Mouse (Mus musculus) midbrain, embryonic 15.5 days (tissue): Measurements from ENCODE around the gene Tpsg1. TPM values are rescaled to one million over a fixed set of nuclear protein-coding genes. Genes with fewer than 3 reads are reported as not detected.

Experiments used
- ATAC-seq: fragments of 200-750 bp; cut with Nextera tagmentation; replicated peaks from 2 replicates; pipeline ENCODE4 v1.8.0; 2017; ENCODE audit warnings: moderate TSS enrichment
- H3K27ac ChIP-seq: fragments of 300-500 bp; sonication (generic); 2 replicates; pipeline ENCODE4 v1.5.1; 2015; ENCODE audit warnings: mild to moderate bottlenecking, inconsistent platforms
- H3K27me3 ChIP-seq: fragments of 300-500 bp; sonication (generic); replicated peaks from 2 replicates; pipeline ENCODE4 v1.6.1; 2015; ENCODE audit warnings: inconsistent platforms
- H3K36me3 ChIP-seq: fragments of 300-500 bp; sonication (generic); replicated peaks from 2 replicates; pipeline ENCODE4 v1.6.1; 2015; ENCODE audit warnings: inconsistent platforms
- H3K4me1 ChIP-seq: fragments of 300-500 bp; sonication (generic); 2 replicates; pipeline ENCODE4 v1.6.1; 2015; ENCODE audit warnings: inconsistent platforms
- H3K4me2 ChIP-seq: fragments of 300-500 bp; sonication (generic); 2 replicates; pipeline ENCODE4 v1.6.1; 2015; ENCODE audit warnings: inconsistent platforms, mild to moderate bottlenecking, moderate library complexity
- H3K4me3 ChIP-seq: fragments of 300-500 bp; sonication (generic); 2 replicates; pipeline ENCODE4 v1.5.1; 2015; ENCODE audit warnings: mild to moderate bottlenecking, inconsistent platforms
- H3K9ac ChIP-seq: fragments of 300-500 bp; sonication (generic); 2 replicates; pipeline ENCODE4 v1.6.1; 2015; ENCODE audit warnings: mild to moderate bottlenecking, inconsistent platforms
- H3K9me3 ChIP-seq: fragments of 300-500 bp; sonication (generic); 2 replicates; pipeline ENCODE4 v1.6.1; 2016; ENCODE audit warnings: inconsistent platforms
- WGBS: fragments of 180-500 bp; shearing (Covaris S2); methylation state at CpG from one replicate; pipeline ENCODE4 v1.1.7; 2015; ENCODE audit warnings: mixed read lengths; 5-methylcytosine and 5-hydroxymethylcytosine counted together
- polyA plus RNA-seq: library from polyadenylated mRNA; unstranded; fragments of >200 nt; fragmentation: Nextera tagmentation; extraction: Ambion mirVana; gene quantifications from 2 replicates; pipeline ENCODE4 v1.2.1, GENCODE M21; 2015

The Tpsg1 gene
- polyA plus RNA-seq = 0.79 and 0.93 TPM in 2 replicates

- no peak for ATAC-seq
- WGBS = 76% methylated on average over 3 of the region's 3 CpGs
- no peaks in the 10 kb centered on the region for H3K9me3 ChIP-seq
Measured at GRCm38 (mm10) chr17:25368973-25369372, at the start of gene Tpsg1. Gene Tpsg1, plus strand, starts transcription at chr17:25369273.

GRCm38 (mm10) chr17:25320819-25321218 lies 48.3 kb upstream of the Tpsg1 start:
- H3K9me3 ChIP-seq = no peaks in the 10 kb centered on the region
- no peak overlapping the region for H3K27ac ChIP-seq
- no peak overlapping the region for H3K9ac ChIP-seq
- ATAC-seq = no peak
- no peaks in the 10 kb centered on the region for H3K36me3 ChIP-seq
- WGBS = 88% methylated on average over 8 of the region's 8 CpGs
- no peaks in the 10 kb centered on the region for H3K4me1 ChIP-seq
- H3K4me2 ChIP-seq = no peak overlapping the region
- no peak overlapping the region for H3K4me3 ChIP-seq
- no peaks in the 10 kb centered on the region for H3K27me3 ChIP-seq

More at GRCm38 (mm10) chr17:25368973-25369372, at the start of gene Tpsg1:
- no peak within 1 kb of the TSS for H3K9ac ChIP-seq
- no peak within 1 kb of the TSS for H3K27ac ChIP-seq
- no peaks in the 10 kb centered on the region for H3K4me1 ChIP-seq
- H3K27me3 ChIP-seq = no peaks in the 10 kb centered on the region
- H3K4me3 ChIP-seq = no peak within 1 kb of the TSS
- no peaks in the 10 kb centered on the region for H3K36me3 ChIP-seq
- no peak within 1 kb of the TSS for H3K4me2 ChIP-seq

- Histone ChIP-seq H3K9ac (no peak overlapping the region), H3K4me1 (no peaks in the 10 kb centered on the region), H3K27me3 (no peaks in the 10 kb centered on the region), H3K9me3 (no peaks in the 10 kb centered on the region), H3K36me3 (no peaks in the 10 kb centered on the region), H3K4me3 (no peak overlapping the region), H3K27ac (no peak overlapping the region), H3K4me2 (no peak overlapping the region)
- no peak for ATAC-seq
- WGBS = 18% methylated on average over 2 of the region's 2 CpGs
Measured at GRCm38 (mm10) chr17:25322930-25323329, 46.1 kb upstream of the Tpsg1 start.

DNA sequence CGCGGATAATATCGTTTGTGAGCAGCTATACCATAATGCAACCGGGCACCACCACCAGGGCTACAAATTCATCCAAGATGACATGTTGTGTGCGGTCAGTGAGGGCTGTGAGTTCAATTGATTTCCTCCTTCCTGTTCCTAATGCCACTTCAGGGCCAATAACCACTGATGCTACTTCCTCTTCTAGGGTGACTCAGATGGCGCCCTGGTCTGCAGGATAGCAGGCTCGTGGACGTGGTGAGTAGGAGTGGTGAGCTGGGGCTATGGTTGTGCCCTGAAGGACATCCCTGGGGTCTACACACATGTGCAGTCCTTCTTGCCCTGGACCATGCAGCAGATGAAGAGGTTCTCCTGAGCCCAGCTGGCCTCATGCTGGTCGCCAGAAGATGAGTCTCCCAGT lies 36.8 kb upstream of the Tpsg1 start:
- Histone ChIP-seq H3K4me1 (no peaks in the 10 kb centered on the region), H3K4me2 (no peak overlapping the region), H3K27ac (no peak overlapping the region), H3K4me3 (no peak overlapping the region), H3K36me3 (no peaks in the 10 kb centered on the region), H3K27me3 (0 out of 2 replicates have a peak, but pooled peaks cover 2% of the 10 kb centered on the region), H3K9ac (no peak overlapping the region), H3K9me3 (no peaks in the 10 kb centered on the region)
- WGBS = 80% methylated on average over 9 of the region's 9 CpGs
- ATAC-seq = no peak

- Histone ChIP-seq H3K27ac (no peak overlapping the region), H3K36me3 (no peaks in the 10 kb centered on the region), H3K4me2 (no peak overlapping the region), H3K9ac (no peak overlapping the region), H3K27me3 (0 out of 2 replicates have a peak, but pooled peaks cover 2% of the 10 kb centered on the region), H3K4me1 (no peaks in the 10 kb centered on the region), H3K4me3 (no peak overlapping the region), H3K9me3 (no peaks in the 10 kb centered on the region)
- ATAC-seq = no peak
- 0% methylated on average over 8 of the region's 8 CpGs for WGBS
Measured at GRCm38 (mm10) chr17:25333943-25334342, 35.1 kb upstream of the Tpsg1 start.

- no peaks in the 10 kb centered on the region for H3K9me3 ChIP-seq
- no peak overlapping the region for H3K9ac ChIP-seq
- H3K36me3 ChIP-seq = no peaks in the 10 kb centered on the region
- H3K27ac ChIP-seq = no peak overlapping the region
- WGBS = 85% methylated on average over 4 of the region's 4 CpGs
- no peaks in the 10 kb centered on the region for H3K4me1 ChIP-seq
- H3K27me3 ChIP-seq = no peaks in the 10 kb centered on the region
- no peak overlapping the region for H3K4me3 ChIP-seq
- no peak overlapping the region for H3K4me2 ChIP-seq
- no peak for ATAC-seq
Measured at GRCm38 (mm10) chr17:25338218-25338617, 30.9 kb upstream of the Tpsg1 start.

DNA sequence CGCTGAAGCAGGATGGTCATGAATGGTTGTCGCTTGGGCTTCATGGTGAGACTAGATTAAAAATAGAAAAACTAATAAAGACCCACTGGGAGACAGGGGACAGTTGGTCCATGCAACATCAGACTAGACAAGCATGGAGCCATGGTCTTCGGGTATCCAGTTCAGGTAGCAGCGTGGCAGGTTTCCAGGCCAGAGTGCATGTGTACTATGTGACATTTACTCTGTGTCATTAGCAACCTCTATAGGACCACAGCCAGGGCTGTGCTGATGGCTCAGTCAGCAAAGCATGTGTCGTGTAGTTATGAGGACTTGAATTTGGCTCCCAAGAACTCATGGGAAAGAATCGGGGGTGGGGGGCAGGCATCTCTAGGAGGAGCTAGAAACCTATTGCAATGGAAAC lies 29.1 kb upstream of the Tpsg1 start:
- 84% methylated on average over 6 of the region's 6 CpGs for WGBS
- Histone ChIP-seq H3K4me1 (no peaks in the 10 kb centered on the region), H3K9me3 (no peaks in the 10 kb centered on the region), H3K9ac (no peak overlapping the region), H3K4me2 (no peak overlapping the region), H3K27ac (no peak overlapping the region), H3K27me3 (no peaks in the 10 kb centered on the region), H3K36me3 (no peaks in the 10 kb centered on the region), H3K4me3 (no peak overlapping the region)
- ATAC-seq = no peak

DNA sequence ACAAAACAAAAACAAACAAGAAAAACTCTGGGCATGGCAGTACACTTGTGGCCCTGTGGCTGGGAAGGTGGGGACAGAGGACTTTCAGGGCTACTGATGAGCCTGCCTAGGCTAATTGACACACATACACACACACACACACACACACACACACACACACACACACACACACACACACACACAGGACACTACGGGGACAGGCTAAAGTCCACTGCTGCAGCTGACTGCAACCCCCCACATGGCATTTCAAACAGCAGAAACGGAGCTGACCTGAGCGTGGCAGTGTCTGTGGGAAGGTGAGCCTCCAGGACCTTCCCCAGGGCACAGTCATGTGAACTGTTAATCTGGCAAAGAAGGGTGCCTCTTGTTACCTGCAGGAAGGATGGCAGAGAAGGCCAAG lies 27.6 kb upstream of the Tpsg1 start:
- no peak overlapping the region for H3K4me3 ChIP-seq
- H3K9me3 ChIP-seq = no peaks in the 10 kb centered on the region
- H3K4me2 ChIP-seq = no peak overlapping the region
- H3K27ac ChIP-seq = no peak overlapping the region
- H3K9ac ChIP-seq = no peak overlapping the region
- no peaks in the 10 kb centered on the region for H3K27me3 ChIP-seq
- ATAC-seq = no peak
- WGBS = 63% methylated on average over 3 of the region's 3 CpGs
- no peaks in the 10 kb centered on the region for H3K4me1 ChIP-seq
- no peaks in the 10 kb centered on the region for H3K36me3 ChIP-seq

DNA sequence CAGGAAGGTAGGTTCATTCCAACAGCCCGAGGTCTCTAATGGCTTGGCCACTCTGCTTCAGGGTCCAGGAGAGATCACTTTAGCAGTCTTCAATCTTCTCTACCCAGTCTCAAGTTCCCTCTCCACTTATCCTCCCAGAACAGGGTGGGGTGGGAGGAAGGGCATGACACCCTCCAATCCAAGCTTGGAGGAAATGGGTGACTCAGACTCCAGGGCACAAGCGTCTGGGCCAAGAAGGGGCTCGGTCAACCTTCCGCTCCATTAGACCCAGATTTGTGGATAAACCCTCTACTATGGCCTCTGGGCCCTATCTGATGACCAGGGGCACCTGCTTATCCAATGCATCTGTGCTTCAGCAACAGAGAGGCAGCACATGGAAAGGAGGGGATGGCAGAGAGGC lies 23.6 kb upstream of the Tpsg1 start, which contains the start of gene Tpsab1:
Tpsab1 (minus strand) TSS at position 101 of the 400 bp plus-strand sequence.
- Histone ChIP-seq H3K4me2 (no peak within 1 kb of the TSS), H3K4me1 (no peaks in the 10 kb centered on the region), H3K4me3 (no peak within 1 kb of the TSS), H3K36me3 (no peaks in the 10 kb centered on the region), H3K9ac (no peak within 1 kb of the TSS), H3K9me3 (no peaks in the 10 kb centered on the region), H3K27ac (no peak within 1 kb of the TSS), H3K27me3 (no peaks in the 10 kb centered on the region)
- 91% methylated on average over 4 of the region's 4 CpGs for WGBS
- ATAC-seq = no peak

GRCm38 (mm10) chr17:25361291-25361690 lies 7.8 kb upstream of the Tpsg1 start:
- no peak overlapping the region for H3K4me3 ChIP-seq
- no peak overlapping the region for H3K4me2 ChIP-seq
- H3K27me3 ChIP-seq = no peaks in the 10 kb centered on the region; the same call in 1 of the 2 replicates
- H3K9ac ChIP-seq = no peak overlapping the region
- no peak overlapping the region for H3K27ac ChIP-seq
- no peak for ATAC-seq
- H3K4me1 ChIP-seq = no peaks in the 10 kb centered on the region
- 78% methylated on average over 2 of the region's 2 CpGs for WGBS
- H3K36me3 ChIP-seq = no peaks in the 10 kb centered on the region
- H3K9me3 ChIP-seq = no peaks in the 10 kb centered on the region

GRCm38 (mm10) chr17:25363726-25364125 lies 5.3 kb upstream of the Tpsg1 start:
- H3K27me3 ChIP-seq = no peaks in the 10 kb centered on the region; the same call in 1 of the 2 replicates
- no peaks in the 10 kb centered on the region for H3K4me1 ChIP-seq
- no peak overlapping the region for H3K4me2 ChIP-seq
- H3K27ac ChIP-seq = no peak overlapping the region
- ATAC-seq = no peak
- no peaks in the 10 kb centered on the region for H3K9me3 ChIP-seq
- no peak overlapping the region for H3K9ac ChIP-seq
- WGBS = 7% methylated on average over 1 of the region's 1 CpGs
- H3K36me3 ChIP-seq = no peaks in the 10 kb centered on the region
- no peak overlapping the region for H3K4me3 ChIP-seq

DNA sequence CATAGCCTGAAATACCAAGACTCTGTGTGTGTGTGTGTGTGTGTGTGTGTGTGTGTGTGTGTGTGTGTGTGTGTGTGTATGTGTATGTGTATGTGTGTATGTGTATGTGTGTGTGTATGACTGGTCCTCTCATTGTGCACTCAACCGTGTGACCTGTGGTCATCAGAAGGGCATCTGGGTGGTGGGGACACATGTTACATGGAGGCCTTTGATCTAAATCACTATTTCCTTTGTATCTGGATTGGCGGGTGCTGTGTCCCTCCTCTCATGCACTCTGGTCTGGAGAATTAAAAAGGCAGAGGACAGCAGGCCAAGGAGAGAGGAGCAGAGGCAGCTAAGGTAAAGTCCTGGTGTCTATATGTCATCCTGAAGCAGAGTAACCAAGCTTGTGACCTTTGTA lies 3.1 kb upstream of the Tpsg1 start, which contains the start of gene Tpsb2:
Tpsb2 (plus strand) TSS at position 301 of the 400 bp plus-strand sequence.
- WGBS = 78% methylated on average over 2 of the region's 2 CpGs
- no peak within 1 kb of the TSS for H3K4me2 ChIP-seq
- no peaks in the 10 kb centered on the region for H3K4me1 ChIP-seq
- no peaks in the 10 kb centered on the region for H3K9me3 ChIP-seq
- no peak within 1 kb of the TSS for H3K9ac ChIP-seq
- H3K4me3 ChIP-seq = no peak within 1 kb of the TSS
- H3K27ac ChIP-seq = no peak within 1 kb of the TSS
- no peak for ATAC-seq
- H3K36me3 ChIP-seq = no peaks in the 10 kb centered on the region
- no peaks in the 10 kb centered on the region; the same call in 1 of the 2 replicates for H3K27me3 ChIP-seq

GRCm38 (mm10) chr17:25372491-25372890 lies 3.4 kb downstream of the Tpsg1 start:
- Histone ChIP-seq H3K27me3 (no peaks in the 10 kb centered on the region), H3K9me3 (no peaks in the 10 kb centered on the region), H3K4me2 (no peak overlapping the region), H3K27ac (no peak overlapping the region), H3K36me3 (peaks cover 2% of the 10 kb centered on the region; the same call in 1 of the 2 replicates), H3K4me3 (no peak overlapping the region), H3K4me1 (no peaks in the 10 kb centered on the region), H3K9ac (no peak overlapping the region)
- ATAC-seq = no peak
- WGBS = 72% methylated on average over 8 of the region's 8 CpGs
